Mouse (Mus musculus): ENCODE measurements around the gene Vav2. TPM values are rescaled to one million over a fixed set of nuclear protein-coding genes. Genes with fewer than 3 reads are reported as not detected.

Vav2 gene
- total RNA-seq, 2 experiments from 2014 or later, result 11.0 to 11.8 TPM

DNA sequence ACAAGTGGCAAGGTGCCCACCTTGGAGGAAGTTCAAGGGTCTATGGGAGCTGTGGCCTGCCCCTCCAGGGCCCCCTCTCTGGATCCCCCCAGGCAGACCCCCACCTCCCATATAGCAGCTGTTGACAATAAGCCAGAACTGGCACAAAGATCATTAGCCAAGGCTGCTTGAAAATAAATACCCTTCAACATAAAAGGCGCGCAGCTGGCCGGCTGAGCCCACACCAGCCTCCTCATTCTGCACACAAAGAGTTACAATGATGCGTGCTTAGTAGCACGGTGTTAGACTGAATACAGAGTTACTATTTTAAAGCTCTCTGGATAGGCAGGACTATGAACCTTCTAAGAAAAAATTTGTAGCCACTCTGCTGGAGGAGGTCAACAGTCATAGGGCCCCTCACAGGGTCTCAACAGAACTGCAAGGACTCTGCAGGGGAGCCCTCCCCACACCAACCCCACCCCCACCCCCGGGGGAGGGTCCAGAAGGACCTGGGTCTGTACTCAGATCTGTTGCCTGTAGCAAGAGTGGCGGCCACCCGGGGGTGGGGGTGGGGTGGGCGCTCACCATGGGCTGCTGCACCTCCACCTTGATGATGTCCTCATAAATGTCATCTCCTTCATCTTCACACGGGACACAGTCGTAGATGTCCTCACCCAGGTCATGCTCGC is 125.3 kb downstream of the Vav2 start:
- no peak for DNase-seq (ENCODE audit: low spot score in 2 of 2)
- intact Hi-C loops (cut with DNase I), result no loop called here

DNA sequence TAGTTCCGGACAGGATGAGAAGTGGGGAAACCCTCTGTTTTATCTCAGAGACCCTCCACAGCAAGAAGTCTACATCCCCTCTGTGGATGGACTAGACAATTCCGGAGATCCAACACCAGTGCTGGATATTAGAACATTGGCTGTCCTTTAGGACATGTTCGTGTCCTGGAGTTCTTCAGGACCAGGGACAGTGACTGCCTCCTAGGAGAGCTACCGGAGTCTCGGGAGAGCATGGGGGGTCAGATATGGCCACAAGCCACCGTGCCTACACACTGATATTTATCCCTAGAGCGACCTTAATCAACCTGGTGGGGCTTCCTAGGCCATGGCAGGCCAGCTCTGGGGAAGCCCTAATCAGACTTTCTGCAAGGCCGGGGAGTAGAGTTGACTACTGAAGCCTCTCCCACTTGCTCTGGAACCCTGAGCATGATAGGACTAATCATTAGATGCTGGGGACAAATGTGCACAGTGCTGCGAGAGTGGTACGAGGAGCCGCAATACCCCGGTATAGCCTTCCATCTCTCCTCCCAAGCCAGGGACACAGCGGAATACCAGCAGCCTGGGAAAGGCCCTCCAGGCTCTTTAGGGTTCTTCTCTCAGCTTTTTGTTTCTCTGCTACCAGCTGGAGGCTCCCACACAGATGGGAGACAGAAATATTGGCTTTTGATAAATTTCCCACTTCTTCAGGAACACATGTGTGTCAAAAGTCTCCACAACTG is 125.9 kb downstream of the Vav2 start:
- intact Hi-C loops (cut with DNase I), result no loop called here

DNA sequence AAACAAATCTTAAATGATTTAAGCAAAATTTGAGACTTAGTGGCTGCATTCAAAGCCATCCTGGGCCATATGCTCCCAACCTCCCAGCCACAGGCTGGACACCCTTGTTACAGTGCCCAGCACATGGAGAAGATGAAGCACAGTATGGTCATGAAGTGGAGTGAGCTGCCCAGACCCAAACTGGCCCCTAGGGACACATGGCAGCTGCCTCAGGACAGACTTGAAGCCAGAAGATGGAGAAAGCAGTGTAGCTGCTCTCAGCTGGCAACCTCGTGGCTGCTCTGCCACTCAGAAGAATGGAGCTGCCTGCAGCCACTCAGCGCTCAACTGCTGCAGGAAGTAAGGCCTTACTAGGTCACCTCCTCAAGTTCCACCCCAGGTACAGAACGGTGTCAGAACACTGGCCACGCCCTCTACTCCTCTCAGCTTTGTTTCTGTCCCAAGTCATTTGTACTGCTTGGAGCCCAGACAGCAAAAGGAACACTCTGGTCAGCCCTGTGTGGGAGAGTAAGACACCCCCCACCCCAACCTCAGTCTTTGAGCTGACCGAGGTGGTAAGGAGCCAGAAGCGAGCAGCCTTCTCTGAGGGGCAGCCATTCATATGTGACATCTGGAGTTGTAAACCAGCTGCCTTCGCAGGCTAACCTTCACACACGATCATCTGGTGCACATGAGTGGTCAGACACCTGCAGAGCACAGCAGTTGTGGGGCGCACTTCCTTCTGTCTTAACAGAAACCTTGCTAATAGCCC is 130.0 kb downstream of the Vav2 start:
- no peak for DNase-seq (ENCODE audit: low spot score in 2 of 2)
- intact Hi-C loops (cut with DNase I), result no loop called here

More for the DNA sequence above, 125.9 kb downstream of the Vav2 start:
- DNase-seq (ENCODE audit: low spot score in 2 of 2), result no peak

DNA sequence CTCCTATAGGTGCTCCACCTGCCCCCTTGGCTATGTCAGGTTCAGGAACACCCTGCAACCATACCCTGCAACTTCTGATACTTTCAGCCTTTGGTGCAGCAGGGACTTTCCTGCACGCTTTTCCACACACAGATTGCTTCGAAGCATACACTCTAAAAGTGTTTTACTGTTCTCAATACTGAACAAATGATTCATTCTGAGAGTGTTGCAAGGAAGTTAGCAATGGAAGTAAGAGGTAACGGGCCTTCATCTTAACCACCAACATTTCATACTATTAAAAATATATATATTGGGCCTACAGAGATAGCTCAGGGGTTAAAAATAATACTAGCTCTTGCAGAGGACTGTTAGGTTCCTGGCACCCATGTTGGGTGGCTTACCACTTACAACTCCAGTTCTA is 132.1 kb downstream of the Vav2 start:
- intact Hi-C loops (cut with DNase I), result no loop called here

DNA sequence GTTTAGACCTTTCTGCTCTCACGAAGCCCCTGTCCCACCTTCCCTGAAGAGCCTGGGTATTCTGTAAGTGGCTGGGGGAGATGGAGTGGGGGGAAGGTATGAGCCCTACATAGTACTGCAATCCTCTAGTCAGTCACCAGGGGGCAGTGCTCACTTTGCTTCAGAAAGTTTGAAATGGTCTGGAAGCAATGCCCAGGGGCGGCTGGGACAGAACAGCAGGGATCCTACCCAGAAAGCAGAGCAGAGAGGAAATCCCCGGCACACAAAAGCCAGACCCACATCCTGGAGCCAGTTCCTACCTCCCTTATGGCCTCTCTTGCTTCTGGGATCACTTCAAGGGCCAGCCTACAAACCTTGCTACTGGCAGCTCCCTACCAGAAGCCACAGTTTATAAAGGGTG is 137.8 kb downstream of the Vav2 start:
- intact Hi-C loops (cut with DNase I), result loop anchor here (1.0 kb wide), 1 partner anchor 139 kb away; no protein-coding TSS in a partner anchor
- DNase-seq (ENCODE audit: low spot score in 2 of 2), result peak; percentile 82

More for the DNA sequence above, 132.1 kb downstream of the Vav2 start:
- DNase-seq (ENCODE audit: low spot score in 2 of 2), result no peak

DNA sequence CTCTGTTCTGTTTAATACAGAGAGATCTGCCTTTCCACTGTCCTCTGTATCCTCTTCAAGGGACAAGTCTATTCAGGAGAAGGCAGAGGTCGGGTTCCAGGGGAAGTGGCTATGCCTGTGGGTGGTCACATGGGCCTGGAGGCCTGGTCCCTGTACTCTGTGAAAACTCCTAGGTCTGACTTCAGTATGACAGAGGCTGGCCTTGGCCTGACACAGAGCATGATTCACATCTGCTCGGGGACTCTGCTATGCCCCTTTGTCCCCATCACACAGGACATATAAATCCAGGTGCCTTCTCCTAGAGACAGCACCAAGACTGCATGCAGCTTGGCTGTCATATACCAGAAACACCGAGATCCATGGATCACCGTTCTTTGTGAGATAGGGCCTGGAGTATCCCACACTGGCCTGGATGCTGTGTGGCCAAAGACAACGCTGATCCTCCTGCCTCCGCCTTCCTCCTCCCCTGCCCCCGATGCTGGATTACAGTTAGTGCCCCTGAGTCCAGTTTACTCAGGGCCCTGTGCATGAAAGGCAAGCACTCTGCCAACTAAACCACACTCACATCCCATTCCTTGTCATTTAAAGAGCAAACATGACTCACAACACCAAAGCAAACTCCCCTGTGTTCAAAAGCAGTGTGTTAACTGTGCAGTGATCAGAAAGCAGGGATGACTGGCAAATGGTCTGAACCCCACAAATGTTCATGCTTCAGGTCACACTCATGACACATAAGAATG is 139.7 kb downstream of the Vav2 start:
- DNase-seq (ENCODE audit: low spot score in 2 of 2), result peak in 1 of 2 experiments; percentile 12
- intact Hi-C loops (cut with DNase I), result no loop called here

DNA sequence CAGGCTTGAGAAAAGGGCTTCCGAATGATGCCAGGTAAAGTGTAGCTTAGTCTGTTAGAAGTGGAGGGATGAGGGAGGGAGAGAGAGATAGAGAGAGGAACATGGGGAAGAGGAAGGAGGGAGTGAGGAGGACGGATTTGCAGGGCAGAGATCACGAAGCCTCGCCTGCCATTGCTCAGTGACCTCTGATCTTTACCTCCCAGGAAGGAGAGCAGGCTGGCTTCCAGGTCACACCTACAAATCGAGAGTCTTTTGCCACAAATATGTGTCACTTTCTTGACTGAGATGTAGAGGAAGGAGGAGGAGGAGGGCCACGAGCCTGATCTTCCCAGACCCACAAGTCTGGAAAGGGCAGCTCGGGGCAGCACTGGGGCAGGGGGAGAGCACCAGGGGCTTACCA is 142.4 kb downstream of the Vav2 start:
- no peak for DNase-seq (ENCODE audit: low spot score in 2 of 2)
- intact Hi-C loops (cut with DNase I), result loop anchor here (5.0 kb wide), 2 partner anchors 233 to 478 kb away; partner anchors contain the start of gene Wdr5

DNA sequence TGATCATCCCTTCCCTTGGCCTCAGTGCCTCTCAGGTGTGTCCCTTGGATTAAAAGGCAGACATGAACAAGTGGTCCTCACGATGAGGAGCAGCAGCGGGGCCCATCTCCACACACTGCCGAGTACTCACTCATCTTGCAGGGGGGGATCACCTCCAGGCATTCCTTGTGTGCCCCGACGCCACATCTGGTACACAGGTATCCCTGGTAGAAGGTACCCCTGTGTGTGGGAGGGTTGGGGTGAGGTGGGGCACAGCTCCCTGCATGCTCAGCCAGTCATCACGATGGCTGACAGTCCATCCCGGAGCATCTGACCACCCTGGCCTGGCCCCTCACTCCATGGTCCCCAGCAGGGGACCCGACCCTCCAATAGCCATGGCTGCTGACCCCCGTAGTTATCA is 145.1 kb downstream of the Vav2 start:
- no peak for DNase-seq (ENCODE audit: low spot score in 2 of 2)

DNA sequence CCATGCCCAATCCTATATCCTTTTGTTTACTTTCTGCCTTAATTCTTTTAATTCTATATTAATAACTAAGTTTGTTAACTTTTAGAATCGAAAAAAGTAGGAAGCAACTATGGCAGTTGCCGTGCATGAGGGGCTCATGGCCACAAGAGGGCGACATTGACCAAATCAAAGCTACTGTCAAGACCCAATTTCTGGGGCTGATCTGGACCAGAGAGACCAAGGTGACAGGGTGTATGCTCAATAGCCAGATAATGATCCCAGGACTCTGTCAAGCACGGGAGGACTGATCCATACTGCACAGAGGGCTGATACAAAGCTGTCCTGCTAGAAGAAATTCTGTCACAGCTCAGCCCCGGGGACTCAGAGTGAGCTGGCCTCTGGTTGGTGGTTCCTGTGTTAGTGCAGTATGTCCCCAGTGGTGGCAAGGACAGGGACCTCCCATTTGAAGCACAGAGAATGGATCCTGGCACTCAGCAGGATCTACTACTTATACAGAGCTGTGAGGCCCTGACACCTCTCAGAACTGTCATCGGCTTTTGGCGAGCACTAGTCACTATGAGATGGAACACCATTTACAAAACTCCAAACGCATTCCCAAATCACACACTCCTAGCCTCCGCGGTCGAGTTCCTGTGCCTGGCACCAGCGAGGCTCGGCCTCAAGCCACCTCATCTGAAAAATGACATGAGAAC is 145.8 kb downstream of the Vav2 start:
- DNase-seq (ENCODE audit: low spot score in 2 of 2), result peak; percentile 65 to 74
- intact Hi-C loops (cut with DNase I), result loop anchor here (1.0 to 5.0 kb wide), 3 partner anchors 147 to 481 kb away; partner anchors contain the start of gene Wdr5

More for the DNA sequence above, 145.1 kb downstream of the Vav2 start:
- intact Hi-C loops (cut with DNase I), result loop anchor here (1.0 to 5.0 kb wide), 3 partner anchors 147 to 481 kb away; partner anchors contain the start of gene Wdr5

DNA sequence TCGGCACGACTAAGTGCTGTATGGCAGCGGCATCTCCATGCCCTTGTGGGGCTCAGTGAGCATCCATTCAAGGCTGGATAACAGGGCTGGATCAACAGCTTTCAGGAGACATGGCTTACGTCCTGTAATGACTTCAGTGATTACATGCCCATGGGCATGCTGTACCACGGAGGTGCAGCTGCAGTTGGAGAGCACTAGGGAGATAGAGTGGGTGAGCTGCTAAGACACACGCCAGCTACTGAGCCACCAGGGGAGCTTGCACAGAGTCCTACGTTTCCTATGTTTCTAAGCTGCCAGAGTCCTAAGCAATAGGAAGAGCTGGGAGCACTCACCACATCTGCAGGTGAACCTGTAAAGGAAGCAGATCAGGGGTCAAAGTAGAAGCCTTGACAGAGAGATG is 148.0 kb downstream of the Vav2 start:
- intact Hi-C loops (cut with DNase I), result no loop called here
- DNase-seq (ENCODE audit: low spot score in 2 of 2), result peak in 1 of 2 experiments; percentile 42

DNA sequence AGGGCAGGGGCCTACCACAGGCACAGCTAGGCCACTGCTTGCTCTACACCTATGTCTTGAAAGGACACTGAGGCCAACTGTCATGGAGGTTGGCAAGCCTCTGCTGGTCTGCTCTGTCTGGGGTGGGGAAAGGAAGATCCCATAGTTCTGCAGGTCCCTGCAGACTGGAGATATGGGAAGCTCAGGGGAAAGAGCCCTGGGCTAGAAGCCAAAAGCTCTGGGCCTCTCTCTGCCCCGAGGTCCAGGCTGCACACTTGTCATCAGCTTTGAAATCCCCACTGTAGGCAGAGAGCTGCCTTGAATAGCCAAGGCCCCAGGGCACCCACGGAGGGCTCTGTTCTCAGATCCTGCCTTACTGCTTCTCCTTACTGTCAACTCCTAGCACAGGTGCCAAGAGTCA is 158.5 kb downstream of the Vav2 start:
- DNase-seq (ENCODE audit: low spot score in 2 of 2), result no peak
- intact Hi-C loops (cut with DNase I), result no loop called here

DNA sequence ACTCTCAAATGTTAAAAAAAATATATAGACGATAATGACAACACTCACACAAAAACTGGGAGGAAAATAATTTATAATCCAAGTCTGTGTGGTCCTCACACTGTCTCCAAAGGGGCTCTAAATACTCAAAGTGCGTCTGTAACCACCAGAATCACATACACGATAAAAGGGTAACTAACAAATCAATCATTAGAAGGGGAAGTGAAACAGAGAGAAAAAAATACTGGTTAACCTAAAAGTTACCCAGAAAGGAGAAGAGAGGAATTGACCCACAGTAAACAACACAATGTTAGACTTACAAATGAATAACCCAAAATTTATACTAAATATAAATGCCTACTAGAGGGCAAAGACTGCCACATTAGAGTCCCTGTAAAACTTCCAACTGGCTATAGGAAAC is 161.0 kb downstream of the Vav2 start:
- intact Hi-C loops (cut with DNase I), result no loop called here
- no peak for DNase-seq (ENCODE audit: low spot score in 2 of 2)

DNA sequence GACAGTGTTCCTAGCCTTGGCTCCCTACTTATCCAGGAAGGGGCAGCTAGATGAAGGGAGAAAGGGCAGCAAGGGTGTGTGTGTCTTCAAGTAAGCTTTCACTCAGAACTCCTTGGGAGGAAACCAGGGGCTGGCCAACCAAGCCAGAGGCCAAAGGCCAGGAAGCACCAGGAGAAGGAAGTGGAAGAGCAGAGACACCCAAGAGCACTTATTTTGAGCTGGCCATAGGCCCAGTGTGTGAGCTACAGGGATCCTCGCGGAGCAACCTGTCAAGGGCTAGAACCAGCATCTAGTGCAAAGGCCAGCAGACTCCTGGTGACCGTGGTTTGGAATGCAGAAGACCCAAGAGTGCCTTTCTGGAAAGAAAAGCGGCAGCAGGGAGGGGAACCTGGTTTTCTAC is 163.8 kb downstream of the Vav2 start:
- DNase-seq (ENCODE audit: low spot score in 2 of 2), result no peak
- intact Hi-C loops (cut with DNase I), result no loop called here

DNA sequence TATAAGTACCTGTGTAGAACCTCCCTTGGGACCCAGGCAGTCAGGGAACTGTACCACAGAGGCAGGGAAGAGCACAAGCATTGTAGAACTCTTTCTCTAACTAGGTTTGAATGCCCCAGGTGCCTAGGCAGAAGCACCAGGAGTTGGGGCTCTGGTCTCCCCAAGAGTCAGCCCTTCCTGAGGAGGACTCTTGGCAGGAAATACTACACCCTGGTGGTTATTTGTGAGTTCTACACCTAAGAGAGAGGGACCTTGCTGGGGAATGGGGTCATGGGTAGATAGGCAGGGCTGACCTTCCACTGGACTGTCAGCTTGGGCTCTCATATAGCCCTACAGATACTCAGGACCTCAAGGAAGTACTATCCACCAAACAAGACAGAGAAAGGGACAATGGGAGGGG is 175.4 kb downstream of the Vav2 start:
- no peak for DNase-seq (ENCODE audit: low spot score in 2 of 2)
- intact Hi-C loops (cut with DNase I), result no loop called here

DNA sequence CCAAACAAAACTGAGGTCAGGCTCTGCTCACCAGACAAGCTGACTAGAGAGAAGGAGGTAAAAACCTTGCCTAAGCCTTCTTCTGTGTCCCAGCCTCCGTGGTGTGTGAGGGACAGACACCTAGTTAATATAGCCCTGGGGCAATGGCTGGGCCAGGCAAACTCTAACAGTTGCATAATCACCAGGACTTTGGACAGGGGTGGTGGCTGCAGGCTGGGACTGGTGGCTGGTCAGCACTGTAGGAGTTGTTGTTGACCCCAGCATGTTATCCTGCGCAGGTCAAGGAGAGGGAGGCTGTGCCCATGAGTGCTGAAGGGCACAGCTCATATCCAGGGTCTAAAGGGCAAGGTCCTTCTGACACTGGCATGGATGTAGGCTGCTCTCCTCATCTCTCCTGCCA is 178.6 kb downstream of the Vav2 start, which contains the start of gene Sardh:
TSS of gene Sardh (minus strand) at position 127 of the 400 bp plus-strand sequence.
- intact Hi-C loops (cut with DNase I), result no loop called here
- DNase-seq (ENCODE audit: low spot score in 2 of 2), result no peak

DNA sequence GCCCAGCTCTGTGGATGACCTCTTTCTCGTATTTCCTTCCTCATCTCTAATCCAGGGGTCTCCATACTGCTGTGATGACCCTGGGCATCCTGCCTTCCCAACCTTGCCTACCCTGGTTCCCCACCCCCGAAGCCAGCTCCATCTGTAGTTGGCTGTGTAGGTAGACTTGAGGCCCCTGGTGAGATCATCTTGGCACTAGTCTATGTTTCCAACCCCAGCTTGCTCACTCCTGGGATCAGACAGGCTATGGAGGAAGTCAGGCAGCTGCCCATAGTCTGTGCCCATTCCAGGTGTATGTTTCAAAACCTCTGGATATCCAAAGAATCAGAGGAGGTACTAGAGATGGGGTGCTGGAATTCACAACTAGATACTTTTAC is 179.4 kb downstream of the Vav2 start:
- intact Hi-C loops (cut with DNase I), result no loop called here
- no peak for DNase-seq (ENCODE audit: low spot score in 2 of 2)

DNA sequence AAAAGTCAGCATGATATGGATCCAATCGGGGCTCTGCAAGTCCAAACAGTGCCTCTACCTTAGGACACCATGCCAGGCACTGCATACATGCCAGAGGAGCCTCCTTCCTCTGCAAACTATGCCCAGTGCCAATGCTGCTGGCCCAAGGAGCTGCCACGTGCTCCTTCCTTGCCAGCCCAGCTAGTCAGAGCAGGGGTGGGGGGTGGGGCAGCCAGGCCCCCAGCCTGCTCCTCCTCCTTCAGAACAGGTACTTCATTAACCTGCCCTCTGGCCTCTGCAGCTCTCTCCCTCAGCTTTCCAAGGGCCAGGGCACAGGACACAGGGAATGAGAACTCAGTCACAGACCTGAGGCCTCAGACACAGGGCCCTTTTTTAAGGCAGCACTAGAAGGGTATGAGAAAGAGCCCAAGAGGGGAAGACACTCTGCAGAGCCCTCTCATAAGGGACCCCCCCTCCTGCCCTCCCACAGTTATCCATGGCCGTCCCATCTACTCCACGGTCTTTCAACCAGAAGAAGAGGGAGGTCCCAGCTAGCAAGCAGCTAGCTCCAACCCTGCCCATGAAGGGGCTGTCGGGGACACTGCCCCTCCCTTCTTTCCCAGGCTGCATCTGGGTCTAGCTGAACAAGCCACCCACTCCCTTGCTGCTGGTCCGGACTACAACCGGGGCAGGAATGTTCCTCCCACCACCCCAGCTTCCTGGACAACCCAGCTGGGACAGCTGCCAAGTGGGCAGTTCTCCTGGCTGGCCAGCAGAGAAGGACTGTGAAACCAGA is 179.9 kb downstream of the Vav2 start:
- peak; percentile 55 to 73 for DNase-seq (ENCODE audit: low spot score in 2 of 2)
- intact Hi-C loops (cut with DNase I), result no loop called here

DNA sequence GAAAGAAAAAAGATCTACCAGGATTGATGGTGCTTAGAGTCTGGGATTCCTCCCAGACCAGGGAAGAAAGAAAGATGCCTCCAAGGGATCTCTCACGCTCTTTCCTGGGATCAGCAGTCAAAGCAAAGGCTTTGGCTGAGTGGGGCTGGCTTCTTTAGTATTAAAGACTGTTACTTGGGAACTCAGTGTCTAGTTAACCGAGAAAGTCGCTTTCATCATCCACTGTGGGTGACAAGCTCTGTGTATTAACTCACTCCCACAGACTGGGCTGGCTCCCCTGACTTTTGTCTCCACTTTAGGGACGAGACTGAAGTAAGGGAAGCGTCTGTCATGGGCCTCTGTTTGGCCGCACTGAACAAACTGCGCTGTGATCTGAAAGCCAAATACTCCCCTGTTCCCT is 180.9 kb downstream of the Vav2 start:
- intact Hi-C loops (cut with DNase I), result no loop called here

More for the DNA sequence above, 180.9 kb downstream of the Vav2 start:
- no peak for DNase-seq (ENCODE audit: low spot score in 2 of 2)
